Mouse (Mus musculus) midbrain, postnatal 0 days (tissue): Measurements from ENCODE around the gene Trappc6a. TPM values are rescaled to one million over a fixed set of nuclear protein-coding genes. Genes with fewer than 3 reads are reported as not detected.
A peak's percentile ranks its signal among the peaks of the same experiment; 100 is the strongest.

Source experiments
- ATAC-seq: fragments of 200-750 bp; cut with Nextera tagmentation; 2 replicates; pipeline ENCODE4 v1.8.0; 2017; ENCODE audit warnings: moderate number of reproducible peaks, mild to moderate bottlenecking, moderate TSS enrichment, moderate library complexity; ENCODE audit not compliant: low FRiP score
- DNase-seq: peaks from one replicate; pipeline ENCODE4 v3.0.0-alpha.2; 2015; ENCODE audit warnings: low spot score
- H3K27ac ChIP-seq: fragments of 300-500 bp; sonication (generic); 2 replicates; pipeline ENCODE4 v1.5.1; 2014; ENCODE audit warnings: low read depth, mild to moderate bottlenecking, low read length, mixed read lengths
- H3K27me3 ChIP-seq: fragments of 300-500 bp; sonication (generic); 2 replicates; pipeline ENCODE4 v1.6.1; 2014; ENCODE audit warnings: low read length, control low read depth, mixed read lengths; ENCODE audit not compliant: insufficient read depth
- H3K36me3 ChIP-seq: fragments of 300-500 bp; sonication (generic); 2 replicates; pipeline ENCODE4 v1.6.1; 2014; ENCODE audit warnings: low read length, control low read depth, mixed read lengths; ENCODE audit not compliant: insufficient read depth
- H3K4me1 ChIP-seq: fragments of 300-500 bp; sonication (generic); 2 replicates; pipeline ENCODE4 v1.6.1; 2014; ENCODE audit warnings: mild to moderate bottlenecking, control low read depth, antibody characterized with exemption, low read length, mixed read lengths; ENCODE audit not compliant: insufficient read depth
- H3K4me2 ChIP-seq: fragments of 300-500 bp; sonication (generic); 2 replicates; pipeline ENCODE4 v1.6.1; 2014; ENCODE audit warnings: low read depth, mild to moderate bottlenecking, low read length, mixed read lengths; ENCODE audit not compliant: poor library complexity, severe bottlenecking
- H3K4me3 ChIP-seq: fragments of 300-500 bp; sonication (generic); 2 replicates; pipeline ENCODE4 v1.5.1; 2014; ENCODE audit warnings: low read depth, mild to moderate bottlenecking, low read length, moderate library complexity
- H3K9ac ChIP-seq: fragments of 300-500 bp; sonication (generic); replicated peaks from 2 replicates; pipeline ENCODE4 v1.6.1; 2014; ENCODE audit warnings: mild to moderate bottlenecking, low read length, moderate library complexity, mixed read lengths; ENCODE audit not compliant: poor library complexity, severe bottlenecking
- H3K9me3 ChIP-seq: fragments of 300-500 bp; sonication (generic); 2 replicates; pipeline ENCODE4 v1.6.1; 2016; ENCODE audit warnings: low read length, control low read depth
- CTCF ChIP-seq: IDR thresholded peaks from 2 replicates; pipeline ENCODE4 v1.5.1; 2016; ENCODE audit warnings: antibody characterized with exemption, mild to moderate bottlenecking
- WGBS: fragments of 180-500 bp; shearing (Covaris S2); extraction: QIAGEN DNeasy Blood & Tissue Kit; methylation state at CpG from one replicate; pipeline ENCODE4 v1.1.7; 2014; 5-methylcytosine and 5-hydroxymethylcytosine counted together
- polyA plus RNA-seq: library from polyadenylated mRNA; unstranded; fragments of >200 nt; fragmentation: Nextera tagmentation; extraction: Ambion mirVana; gene quantifications from 2 replicates; pipeline ENCODE4 v1.2.1, GENCODE M21; 2015
- total RNA-seq: library from RNA; depleted of rRNA; stranded (reverse); fragments of >200 nt; gene quantifications from 2 replicates; pipeline ENCODE4 v1.2.3, GENCODE M21; 2014

The Trappc6a gene
- total and polyA plus RNA-seq, 2 experiments from 2014 or later, result 23.9 to 32.6 TPM

- no peak overlapping the region for H3K4me2 ChIP-seq
- peaks cover 10% of the 10 kb centered on the region for H3K36me3 ChIP-seq
- H3K9me3 ChIP-seq, result no peaks in the 10 kb centered on the region
- DNase-seq (no peak), ATAC-seq (no peak)
- H3K27me3 ChIP-seq, result no peaks in the 10 kb centered on the region
- H3K4me1 ChIP-seq, result no peaks in the 10 kb centered on the region
- WGBS, result 92% methylated on average over 5 of the region's 5 CpGs
- no peak overlapping the region for H3K9ac ChIP-seq
- H3K27ac ChIP-seq, result no peak overlapping the region
- TF ChIP-seq CTCF, result no peak
- no peak overlapping the region for H3K4me3 ChIP-seq
Observed at GRCm38 (mm10) chr7:19551634-19552033, 43.4 kb downstream of the Trappc6a start.

GRCm38 (mm10) chr7:19552443-19552842 is 44.2 kb downstream of the Trappc6a start:
- Histone ChIP-seq H3K9ac (no peak overlapping the region), H3K9me3 (no peaks in the 10 kb centered on the region), H3K27me3 (no peaks in the 10 kb centered on the region), H3K4me1 (no peaks in the 10 kb centered on the region), H3K4me2 (no peak overlapping the region), H3K36me3 (peaks cover 10% of the 10 kb centered on the region), H3K4me3 (no peak overlapping the region), H3K27ac (no peak overlapping the region)
- ATAC-seq (no peak), DNase-seq (no peak)
- no peak for TF ChIP-seq CTCF
- 77% methylated on average over 2 of the region's 2 CpGs for WGBS

GRCm38 (mm10) chr7:19554168-19554567 is 46.0 kb downstream of the Trappc6a start:
- no peak overlapping the region for H3K9ac ChIP-seq
- H3K4me1 ChIP-seq, result peaks cover 1% of the 10 kb centered on the region; the same call in 1 of the 2 replicates
- H3K4me3 ChIP-seq, result no peak overlapping the region
- no peaks in the 10 kb centered on the region for H3K27me3 ChIP-seq
- no peak for TF ChIP-seq CTCF
- 94% methylated on average over 1 of the region's 1 CpGs for WGBS
- H3K36me3 ChIP-seq, result peaks cover 14% of the 10 kb centered on the region; the same call in 1 of the 2 replicates
- DNase-seq (no peak), ATAC-seq (no peak)
- H3K27ac ChIP-seq, result no peak overlapping the region
- H3K9me3 ChIP-seq, result no peaks in the 10 kb centered on the region
- H3K4me2 ChIP-seq, result no peak overlapping the region

DNA sequence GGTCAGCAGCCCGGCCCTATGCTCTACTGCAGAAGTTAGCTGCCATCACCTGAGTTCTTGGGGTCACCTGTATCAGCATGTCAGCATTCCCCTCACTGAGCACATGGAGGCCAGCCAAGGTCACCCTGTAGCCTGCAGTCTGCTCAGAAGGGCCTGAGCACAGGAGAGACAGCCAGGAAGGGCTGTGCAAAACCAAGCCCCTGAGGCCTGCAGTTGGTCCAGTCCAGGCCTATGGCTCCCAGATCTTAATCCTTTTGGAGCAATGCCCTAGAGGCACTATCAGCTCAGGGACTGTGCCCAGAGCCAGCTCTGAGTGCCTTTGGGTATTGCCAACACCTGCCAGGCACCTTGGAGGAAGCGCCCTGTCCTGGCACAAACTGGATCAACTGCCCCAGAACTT is 48.9 kb downstream of the Trappc6a start:
- no peak overlapping the region for H3K4me2 ChIP-seq
- no peaks in the 10 kb centered on the region for H3K9me3 ChIP-seq
- no peaks in the 10 kb centered on the region for H3K27me3 ChIP-seq
- H3K4me3 ChIP-seq, result no peak overlapping the region
- H3K27ac ChIP-seq, result no peak overlapping the region
- peaks cover 14% of the 10 kb centered on the region; the same call in 1 of the 2 replicates for H3K36me3 ChIP-seq
- ATAC-seq (no peak), DNase-seq (no peak)
- peaks cover 13% of the 10 kb centered on the region for H3K4me1 ChIP-seq
- H3K9ac ChIP-seq, result no peak overlapping the region
- no peak for TF ChIP-seq CTCF
- WGBS, result 92% methylated on average over 2 of the region's 2 CpGs

DNA sequence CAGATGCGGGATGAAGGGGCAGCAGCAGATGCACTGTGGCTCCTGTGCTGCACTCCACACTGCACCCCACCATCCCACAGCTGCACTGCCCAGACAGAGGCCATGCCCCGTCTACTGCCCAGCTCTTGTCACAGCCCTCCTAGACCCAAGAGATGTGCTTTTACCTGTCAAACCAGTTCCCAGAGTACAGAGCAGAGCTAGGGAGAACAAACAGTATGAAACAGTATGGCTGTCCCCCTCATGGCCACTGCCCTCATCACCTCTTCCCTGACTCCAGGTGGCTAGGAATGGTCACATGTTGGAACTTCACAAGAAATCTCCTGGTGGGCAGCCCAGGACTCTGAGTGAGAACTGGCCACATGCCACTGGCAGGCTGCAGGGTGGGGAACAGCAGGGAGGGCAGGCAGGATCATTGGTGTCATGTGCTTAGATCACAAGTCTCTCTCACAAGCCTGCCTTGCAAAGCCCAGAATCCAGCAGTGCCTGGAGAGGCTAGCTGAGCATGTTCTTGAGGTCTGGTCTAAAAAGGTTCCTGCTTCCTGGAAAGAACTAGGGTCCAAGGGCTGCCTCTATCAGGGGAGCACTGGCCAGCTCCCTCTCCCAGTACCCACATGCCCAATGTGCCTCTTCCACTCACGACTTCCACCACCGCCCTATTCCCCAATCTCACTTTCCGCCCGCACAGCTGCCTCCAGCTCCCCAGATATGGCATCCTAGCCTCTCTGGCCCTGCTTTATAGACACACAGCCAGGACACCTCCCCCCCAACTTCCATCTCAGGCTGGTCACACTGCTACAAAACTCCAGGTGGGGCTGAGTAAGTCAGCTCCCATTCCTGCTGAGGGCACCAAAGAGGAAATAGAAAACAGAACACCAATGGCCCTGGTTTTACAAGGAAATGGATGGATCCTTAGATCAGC is 50.0 kb downstream of the Trappc6a start:
- H3K4me2 ChIP-seq, result 0 out of 2 replicates have a peak overlapping the region, but pooled peaks have one; percentile 18
- peaks cover 8% of the 10 kb centered on the region; the same call in 1 of the 2 replicates for H3K36me3 ChIP-seq
- H3K27me3 ChIP-seq, result no peaks in the 10 kb centered on the region
- DNase-seq, result no peak
- no peaks in the 10 kb centered on the region for H3K9me3 ChIP-seq
- H3K4me3 ChIP-seq, result no peak overlapping the region
- no peak for ATAC-seq
- no peak overlapping the region for H3K27ac ChIP-seq
- no peak for TF ChIP-seq CTCF
- H3K9ac ChIP-seq, result 0 out of 2 replicates have a peak overlapping the region, but pooled peaks have one; percentile 4
- H3K4me1 ChIP-seq, result peaks cover 13% of the 10 kb centered on the region
- WGBS, result 95% methylated on average over 6 of the region's 6 CpGs

- WGBS, result 51% methylated on average over 2 of the region's 2 CpGs
- DNase-seq (no peak), ATAC-seq (no peak)
- Histone ChIP-seq H3K4me1 (peaks cover 13% of the 10 kb centered on the region), H3K9ac (0 out of 2 replicates have a peak overlapping the region, but pooled peaks have one; percentile 4), H3K27me3 (no peaks in the 10 kb centered on the region), H3K4me2 (peak overlapping the region; percentile 18; the same call in 1 of the 2 replicates), H3K4me3 (no peak overlapping the region), H3K9me3 (no peaks in the 10 kb centered on the region), H3K27ac (no peak overlapping the region), H3K36me3 (peaks cover 6% of the 10 kb centered on the region; the same call in 1 of the 2 replicates)
- peak; percentile 68 for TF ChIP-seq CTCF
Observed at GRCm38 (mm10) chr7:19558965-19559364, 50.8 kb downstream of the Trappc6a start.
